Mouse (Mus musculus) stomach, embryonic 15.5 days (tissue): ENCODE measurements around the gene Chit1. TPM values are rescaled to one million over a fixed set of nuclear protein-coding genes. Genes with fewer than 3 reads are reported as not detected.

Source experiments
- ATAC-seq: fragments of 200-750 bp; cut with Nextera tagmentation; 2 replicates; pipeline ENCODE4 v1.8.0; 2017; ENCODE audit warnings: low read depth, moderate number of reproducible peaks, moderate TSS enrichment; ENCODE audit not compliant: insufficient read depth, low FRiP score
- H3K27ac ChIP-seq: fragments of 300-500 bp; sonication (generic); 2 replicates; pipeline ENCODE4 v1.5.1; 2015; ENCODE audit warnings: mild to moderate bottlenecking, inconsistent platforms
- H3K27me3 ChIP-seq: fragments of 300-500 bp; sonication (generic); replicated peaks from 2 replicates; pipeline ENCODE4 v1.6.1; 2015; ENCODE audit warnings: inconsistent platforms
- H3K36me3 ChIP-seq: fragments of 300-500 bp; sonication (generic); 2 replicates; pipeline ENCODE4 v1.6.1; 2015; ENCODE audit warnings: inconsistent platforms
- H3K4me1 ChIP-seq: fragments of 300-500 bp; sonication (generic); 2 replicates; pipeline ENCODE4 v1.6.1; 2015; ENCODE audit warnings: inconsistent platforms
- H3K4me2 ChIP-seq: fragments of 300-500 bp; sonication (generic); 2 replicates; pipeline ENCODE4 v1.6.1; 2015; ENCODE audit warnings: mild to moderate bottlenecking, inconsistent platforms
- H3K4me3 ChIP-seq: fragments of 300-500 bp; sonication (generic); replicated peaks from 2 replicates; pipeline ENCODE4 v1.5.1; 2015; ENCODE audit warnings: inconsistent platforms
- H3K9ac ChIP-seq: fragments of 300-500 bp; sonication (generic); 2 replicates; pipeline ENCODE4 v1.6.1; 2015; ENCODE audit warnings: inconsistent platforms
- H3K9me3 ChIP-seq: fragments of 300-500 bp; sonication (generic); 2 replicates; pipeline ENCODE4 v1.6.1; 2016; ENCODE audit warnings: inconsistent platforms
- WGBS: fragments of 180-500 bp; shearing (Covaris S2); methylation state at CpG from one replicate; pipeline ENCODE4 v1.1.7; 2015; 5-methylcytosine and 5-hydroxymethylcytosine counted together
- polyA plus RNA-seq: library from polyadenylated mRNA; unstranded; fragments of >200 nt; fragmentation: Nextera tagmentation; extraction: Ambion mirVana; gene quantifications from 2 replicates; pipeline ENCODE4 v1.2.1, GENCODE M21; 2015

Chit1 gene
- polyA plus RNA-seq, 1 experiment from 2014 or later = 1.1 TPM

GRCm38 (mm10) chr1:134154121-134154520, 43.1 kb downstream of the Chit1 start:
- 85% methylated on average over 3 of the region's 3 CpGs for WGBS
- no peaks in the 10 kb centered on the region for H3K36me3 ChIP-seq
- H3K4me2 ChIP-seq = no peak overlapping the region
- no peak for ATAC-seq
- H3K4me3 ChIP-seq = no peak overlapping the region
- no peaks in the 10 kb centered on the region for H3K9me3 ChIP-seq
- H3K9ac ChIP-seq = no peak overlapping the region
- H3K4me1 ChIP-seq = 0 out of 2 replicates have a peak, but pooled peaks cover 2% of the 10 kb centered on the region
- H3K27ac ChIP-seq = no peak overlapping the region
- no peaks in the 10 kb centered on the region for H3K27me3 ChIP-seq

- H3K4me1 ChIP-seq = 0 out of 2 replicates have a peak, but pooled peaks cover 2% of the 10 kb centered on the region
- WGBS = 54% methylated on average over 3 of the region's 3 CpGs
- no peak overlapping the region for H3K4me3 ChIP-seq
- no peak overlapping the region for H3K4me2 ChIP-seq
- ATAC-seq = no peak
- no peaks in the 10 kb centered on the region for H3K36me3 ChIP-seq
- no peak overlapping the region for H3K27ac ChIP-seq
- no peaks in the 10 kb centered on the region for H3K27me3 ChIP-seq
- H3K9me3 ChIP-seq = no peaks in the 10 kb centered on the region
- H3K9ac ChIP-seq = no peak overlapping the region
Observed at GRCm38 (mm10) chr1:134154655-134155054, 43.6 kb downstream of the Chit1 start.

- Histone ChIP-seq H3K9ac (no peak overlapping the region), H3K4me3 (no peak overlapping the region), H3K27me3 (no peaks in the 10 kb centered on the region), H3K36me3 (no peaks in the 10 kb centered on the region), H3K4me1 (no peaks in the 10 kb centered on the region), H3K4me2 (no peak overlapping the region), H3K9me3 (no peaks in the 10 kb centered on the region), H3K27ac (no peak overlapping the region)
- 82% methylated on average over 3 of the region's 3 CpGs for WGBS
- no peak for ATAC-seq
Observed at GRCm38 (mm10) chr1:134160404-134160803, 49.4 kb downstream of the Chit1 start.

GRCm38 (mm10) chr1:134161399-134161798, 50.4 kb downstream of the Chit1 start:
- H3K27ac ChIP-seq = no peak overlapping the region
- ATAC-seq = no peak

GRCm38 (mm10) chr1:134162510-134163225, 51.6 kb downstream of the Chit1 start:
- no peak overlapping the region for H3K27ac ChIP-seq
- H3K4me3 ChIP-seq = no peak overlapping the region
- no peaks in the 10 kb centered on the region for H3K4me1 ChIP-seq
- H3K27me3 ChIP-seq = no peaks in the 10 kb centered on the region
- 68% methylated on average over 6 of the region's 6 CpGs for WGBS
- no peak overlapping the region for H3K9ac ChIP-seq
- no peaks in the 10 kb centered on the region for H3K9me3 ChIP-seq
- H3K4me2 ChIP-seq = no peak overlapping the region
- no peak for ATAC-seq
- H3K36me3 ChIP-seq = no peaks in the 10 kb centered on the region

More at GRCm38 (mm10) chr1:134161399-134161798, 50.4 kb downstream of the Chit1 start:
- no peak overlapping the region for H3K4me3 ChIP-seq
- no peak overlapping the region for H3K9ac ChIP-seq
- 78% methylated on average over 6 of the region's 6 CpGs for WGBS
- no peaks in the 10 kb centered on the region for H3K36me3 ChIP-seq
- H3K27me3 ChIP-seq = no peaks in the 10 kb centered on the region
- no peaks in the 10 kb centered on the region for H3K4me1 ChIP-seq
- H3K4me2 ChIP-seq = no peak overlapping the region
- no peaks in the 10 kb centered on the region for H3K9me3 ChIP-seq

GRCm38 (mm10) chr1:134163476-134163875, 52.4 kb downstream of the Chit1 start:
- no peak overlapping the region for H3K9ac ChIP-seq
- 85% methylated on average over 7 of the region's 7 CpGs for WGBS
- no peaks in the 10 kb centered on the region for H3K9me3 ChIP-seq
- H3K4me1 ChIP-seq = no peaks in the 10 kb centered on the region
- H3K27me3 ChIP-seq = no peaks in the 10 kb centered on the region
- no peak for ATAC-seq
- H3K27ac ChIP-seq = no peak overlapping the region
- no peaks in the 10 kb centered on the region for H3K36me3 ChIP-seq
- H3K4me2 ChIP-seq = no peak overlapping the region
- no peak overlapping the region for H3K4me3 ChIP-seq

- Histone ChIP-seq H3K9me3 (no peaks in the 10 kb centered on the region), H3K4me1 (no peaks in the 10 kb centered on the region), H3K27ac (no peak overlapping the region), H3K4me3 (no peak overlapping the region), H3K9ac (no peak overlapping the region), H3K36me3 (no peaks in the 10 kb centered on the region), H3K4me2 (no peak overlapping the region), H3K27me3 (no peaks in the 10 kb centered on the region)
- WGBS = 56% methylated on average over 4 of the region's 4 CpGs
- no peak for ATAC-seq
Observed at GRCm38 (mm10) chr1:134164454-134164853, 53.4 kb downstream of the Chit1 start.

- H3K9me3 ChIP-seq = no peaks in the 10 kb centered on the region
- no peak overlapping the region for H3K4me3 ChIP-seq
- no peaks in the 10 kb centered on the region for H3K36me3 ChIP-seq
- no peaks in the 10 kb centered on the region for H3K27me3 ChIP-seq
- no peak overlapping the region for H3K27ac ChIP-seq
- no peak overlapping the region for H3K4me2 ChIP-seq
- 88% methylated on average over 3 of the region's 3 CpGs for WGBS
- ATAC-seq = no peak
- H3K4me1 ChIP-seq = no peaks in the 10 kb centered on the region
- H3K9ac ChIP-seq = no peak overlapping the region
Observed at GRCm38 (mm10) chr1:134166547-134166946, 55.5 kb downstream of the Chit1 start.

GRCm38 (mm10) chr1:134167416-134168305, 56.6 kb downstream of the Chit1 start:
- Histone ChIP-seq H3K27me3 (no peaks in the 10 kb centered on the region), H3K4me1 (no peaks in the 10 kb centered on the region), H3K27ac (no peak overlapping the region), H3K4me3 (no peak overlapping the region), H3K9me3 (no peaks in the 10 kb centered on the region), H3K36me3 (no peaks in the 10 kb centered on the region), H3K9ac (no peak overlapping the region), H3K4me2 (no peak overlapping the region)
- no peak for ATAC-seq
- whole genome bisulfite sequencing = 62% methylated on average over 14 of the region's 14 CpGs

GRCm38 (mm10) chr1:134168567-134168966, 57.5 kb downstream of the Chit1 start:
- H3K4me3 ChIP-seq = no peak overlapping the region
- 67% methylated on average over 3 of the region's 3 CpGs for WGBS
- ATAC-seq = no peak
- H3K36me3 ChIP-seq = no peaks in the 10 kb centered on the region
- no peak overlapping the region for H3K27ac ChIP-seq
- H3K9ac ChIP-seq = no peak overlapping the region
- no peaks in the 10 kb centered on the region for H3K4me1 ChIP-seq
- H3K9me3 ChIP-seq = no peaks in the 10 kb centered on the region
- H3K4me2 ChIP-seq = no peak overlapping the region
- no peaks in the 10 kb centered on the region for H3K27me3 ChIP-seq

- ATAC-seq = no peak
- Histone ChIP-seq H3K27me3 (no peaks in the 10 kb centered on the region), H3K4me3 (no peak overlapping the region), H3K4me1 (no peaks in the 10 kb centered on the region), H3K27ac (no peak overlapping the region), H3K9ac (no peak overlapping the region), H3K4me2 (no peak overlapping the region), H3K36me3 (no peaks in the 10 kb centered on the region), H3K9me3 (no peaks in the 10 kb centered on the region)
- WGBS = 85% methylated on average over 8 of the region's 8 CpGs
Observed at GRCm38 (mm10) chr1:134168985-134169697, 58.1 kb downstream of the Chit1 start.

GRCm38 (mm10) chr1:134173081-134173480, 62.0 kb downstream of the Chit1 start:
- ATAC-seq = no peak; the same call in 1 of the 2 replicates
- no peaks in the 10 kb centered on the region for H3K36me3 ChIP-seq
- WGBS = 55% methylated on average over 7 of the region's 7 CpGs
- H3K27me3 ChIP-seq = no peaks in the 10 kb centered on the region
- no peaks in the 10 kb centered on the region for H3K9me3 ChIP-seq
- H3K4me1 ChIP-seq = no peaks in the 10 kb centered on the region
- no peak overlapping the region for H3K4me2 ChIP-seq
- H3K4me3 ChIP-seq = no peak overlapping the region
- no peak overlapping the region for H3K27ac ChIP-seq
- no peak overlapping the region for H3K9ac ChIP-seq
